Mouse (Mus musculus): ENCODE data around the gene Mlf2.
"Not testable (repeated sequence)": the region's sequence is repeated elsewhere in the genome, so short reads cannot be mapped to it uniquely, and the experiment has no call there.

Gene Mlf2

GRCm38 (mm10) chr6:124930754-124931524 is at the start of gene Mlf2:
Gene Mlf2 (plus strand): TSS chr6:124931386.
- H3K4me1 ChIP-seq (replicated peaks; ENCODE audit: low read depth, low read length) = peaks cover 59% of the 10 kb centered on the region
- TF ChIP-seq CTCF (conservative IDR thresholded peaks at IDR 0.05; ENCODE audit: low read length) (peak; percentile 94), NANOG (IDR thresholded peaks at IDR 0.05; ENCODE audit: borderline replicate concordance, low read length) (no peak)
- H3K4me3 ChIP-seq (replicated peaks; ENCODE audit: low read length) = peak within 1 kb of the TSS; percentile 96
- H3K9me3 ChIP-seq (ENCODE audit: low read length) = no peaks in the 10 kb centered on the region
- peaks cover 36% of the 10 kb centered on the region for H3K36me3 ChIP-seq (ENCODE audit: insufficient read depth, low read length)
- H3K27me3 ChIP-seq (ENCODE audit: insufficient read depth, low read length) = no peaks in the 10 kb centered on the region

GRCm38 (mm10) chr6:124881821-124882220 is 49.4 kb upstream of the Mlf2 start:
- Histone ChIP-seq H3K4me3 (replicated peaks; ENCODE audit: low read length) (no peak overlapping the region), H3K27me3 (ENCODE audit: insufficient read depth, low read length) (peaks cover 10% of the 10 kb centered on the region; the same call in 1 of the 2 replicates), H3K36me3 (ENCODE audit: insufficient read depth, low read length) (no peaks in the 10 kb centered on the region), H3K4me1 (replicated peaks; ENCODE audit: low read depth, low read length) (peaks cover 8% of the 10 kb centered on the region), H3K9me3 (ENCODE audit: low read length) (no peaks in the 10 kb centered on the region)
- TF ChIP-seq CTCF (conservative IDR thresholded peaks at IDR 0.05; ENCODE audit: low read length) (no peak), NANOG (IDR thresholded peaks at IDR 0.05; ENCODE audit: borderline replicate concordance, low read length) (no peak), POU5F1 (IDR thresholded peaks at IDR 0.05; ENCODE audit: borderline replicate concordance, low read length) (no peak)

- Histone ChIP-seq H3K9me3 (ENCODE audit: low read length) (no peaks in the 10 kb centered on the region), H3K4me3 (replicated peaks; ENCODE audit: low read length) (no peak overlapping the region), H3K27me3 (ENCODE audit: insufficient read depth, low read length) (peaks cover 13% of the 10 kb centered on the region; the same call in 1 of the 2 replicates), H3K4me1 (replicated peaks; ENCODE audit: low read depth, low read length) (0 out of 2 replicates have a peak, but pooled peaks cover 5% of the 10 kb centered on the region), H3K36me3 (ENCODE audit: insufficient read depth, low read length) (no peaks in the 10 kb centered on the region)
- TF ChIP-seq NANOG (IDR thresholded peaks at IDR 0.05; ENCODE audit: borderline replicate concordance, low read length) (no peak), POU5F1 (IDR thresholded peaks at IDR 0.05; ENCODE audit: borderline replicate concordance, low read length) (no peak), CTCF (conservative IDR thresholded peaks at IDR 0.05; ENCODE audit: low read length) (no peak)
These were observed 47.8 kb upstream of the Mlf2 start for GRCm38 (mm10) chr6:124883351-124883750.

- 0 out of 2 replicates have a peak, but pooled peaks cover 5% of the 10 kb centered on the region for H3K4me1 ChIP-seq (replicated peaks; ENCODE audit: low read depth, low read length)
- peaks cover 10% of the 10 kb centered on the region; the same call in 1 of the 2 replicates for H3K27me3 ChIP-seq (ENCODE audit: insufficient read depth, low read length)
- H3K4me3 ChIP-seq (replicated peaks; ENCODE audit: low read length) = no peak overlapping the region
- TF ChIP-seq NANOG (IDR thresholded peaks at IDR 0.05; ENCODE audit: borderline replicate concordance, low read length) (no peak), POU5F1 (IDR thresholded peaks at IDR 0.05; ENCODE audit: borderline replicate concordance, low read length) (no peak), CTCF (conservative IDR thresholded peaks at IDR 0.05; ENCODE audit: low read length) (no peak)
- H3K36me3 ChIP-seq (ENCODE audit: insufficient read depth, low read length) = no peaks in the 10 kb centered on the region
- H3K9me3 ChIP-seq (ENCODE audit: low read length) = no peaks in the 10 kb centered on the region
These were observed 46.3 kb upstream of the Mlf2 start for GRCm38 (mm10) chr6:124884714-124885500.

- Histone ChIP-seq H3K36me3 (ENCODE audit: insufficient read depth, low read length) (no peaks in the 10 kb centered on the region), H3K4me3 (replicated peaks; ENCODE audit: low read length) (no peak overlapping the region), H3K27me3 (ENCODE audit: insufficient read depth, low read length) (peaks cover 10% of the 10 kb centered on the region; the same call in 1 of the 2 replicates), H3K9me3 (ENCODE audit: low read length) (no peaks in the 10 kb centered on the region), H3K4me1 (replicated peaks; ENCODE audit: low read depth, low read length) (peaks cover 6% of the 10 kb centered on the region; the same call in 1 of the 2 replicates)
- TF ChIP-seq NANOG (IDR thresholded peaks at IDR 0.05; ENCODE audit: borderline replicate concordance, low read length) (no peak), CTCF (conservative IDR thresholded peaks at IDR 0.05; ENCODE audit: low read length) (no peak), POU5F1 (IDR thresholded peaks at IDR 0.05; ENCODE audit: borderline replicate concordance, low read length) (no peak)
These were observed 45.2 kb upstream of the Mlf2 start for GRCm38 (mm10) chr6:124885956-124886381.

- H3K36me3 ChIP-seq (ENCODE audit: insufficient read depth, low read length) = no peaks in the 10 kb centered on the region
- TF ChIP-seq CTCF (conservative IDR thresholded peaks at IDR 0.05; ENCODE audit: low read length) = no peak
- no peak for TF ChIP-seq NANOG (IDR thresholded peaks at IDR 0.05; ENCODE audit: borderline replicate concordance, low read length)
- TF ChIP-seq POU5F1 (IDR thresholded peaks at IDR 0.05; ENCODE audit: borderline replicate concordance, low read length) = no peak
- peaks cover 10% of the 10 kb centered on the region; the same call in 1 of the 2 replicates for H3K27me3 ChIP-seq (ENCODE audit: insufficient read depth, low read length)
- H3K4me3 ChIP-seq (replicated peaks; ENCODE audit: low read length) = no peak within 1 kb of the TSS
- no peaks in the 10 kb centered on the region for H3K9me3 ChIP-seq (ENCODE audit: low read length)
- H3K4me1 ChIP-seq (replicated peaks; ENCODE audit: low read depth, low read length) = peaks cover 19% of the 10 kb centered on the region
These were observed 43.2 kb upstream of the Mlf2 start, which contains the start of gene Cd4 for GRCm38 (mm10) chr6:124887986-124888385. Gene Cd4 (minus strand): TSS chr6:124888221.

GRCm38 (mm10) chr6:124888555-124889125 is 42.5 kb upstream of the Mlf2 start:
- Histone ChIP-seq H3K4me3 (replicated peaks; ENCODE audit: low read length) (no peak overlapping the region), H3K27me3 (ENCODE audit: insufficient read depth, low read length) (peaks cover 10% of the 10 kb centered on the region; the same call in 1 of the 2 replicates), H3K36me3 (ENCODE audit: insufficient read depth, low read length) (no peaks in the 10 kb centered on the region), H3K4me1 (replicated peaks; ENCODE audit: low read depth, low read length) (peaks cover 19% of the 10 kb centered on the region), H3K9me3 (ENCODE audit: low read length) (no peaks in the 10 kb centered on the region)
- no peak for TF ChIP-seq CTCF (conservative IDR thresholded peaks at IDR 0.05; ENCODE audit: low read length)
- no peak for TF ChIP-seq NANOG (IDR thresholded peaks at IDR 0.05; ENCODE audit: borderline replicate concordance, low read length)
- TF ChIP-seq POU5F1 (IDR thresholded peaks at IDR 0.05; ENCODE audit: borderline replicate concordance, low read length) = no peak

GRCm38 (mm10) chr6:124890997-124891396 is 40.2 kb upstream of the Mlf2 start:
- H3K4me3 ChIP-seq (replicated peaks; ENCODE audit: low read length) = no peak overlapping the region
- H3K27me3 ChIP-seq (ENCODE audit: insufficient read depth, low read length) = peaks cover 8% of the 10 kb centered on the region; the same call in 1 of the 2 replicates
- no peaks in the 10 kb centered on the region for H3K9me3 ChIP-seq (ENCODE audit: low read length)
- peaks cover 18% of the 10 kb centered on the region for H3K4me1 ChIP-seq (replicated peaks; ENCODE audit: low read depth, low read length)
- no peaks in the 10 kb centered on the region for H3K36me3 ChIP-seq (ENCODE audit: insufficient read depth, low read length)
- TF ChIP-seq CTCF (conservative IDR thresholded peaks at IDR 0.05; ENCODE audit: low read length) = no peak
- TF ChIP-seq NANOG (IDR thresholded peaks at IDR 0.05; ENCODE audit: borderline replicate concordance, low read length) = no peak
- TF ChIP-seq POU5F1 (IDR thresholded peaks at IDR 0.05; ENCODE audit: borderline replicate concordance, low read length) = no peak

- not testable (repeated sequence) for H3K9me3 ChIP-seq (ENCODE audit: low read length); H3K36me3 ChIP-seq (ENCODE audit: insufficient read depth, low read length); H3K27me3 ChIP-seq (ENCODE audit: insufficient read depth, low read length); H3K4me3 ChIP-seq (replicated peaks; ENCODE audit: low read length)
- H3K4me1 ChIP-seq (replicated peaks; ENCODE audit: low read depth, low read length) = peaks cover 26% of the 10 kb centered on the region
These were observed 37.1 kb upstream of the Mlf2 start for GRCm38 (mm10) chr6:124894113-124894512.

All from E14TG2a.4 (cell line).